Mouse (Mus musculus): ENCODE data around the gene Gm49403. TPM values are rescaled to one million over a fixed set of nuclear protein-coding genes. Genes with fewer than 3 reads are reported as not detected.

Gene Gm49403
- total RNA-seq, 2 experiments from 2014 or later: not detected

DNA sequence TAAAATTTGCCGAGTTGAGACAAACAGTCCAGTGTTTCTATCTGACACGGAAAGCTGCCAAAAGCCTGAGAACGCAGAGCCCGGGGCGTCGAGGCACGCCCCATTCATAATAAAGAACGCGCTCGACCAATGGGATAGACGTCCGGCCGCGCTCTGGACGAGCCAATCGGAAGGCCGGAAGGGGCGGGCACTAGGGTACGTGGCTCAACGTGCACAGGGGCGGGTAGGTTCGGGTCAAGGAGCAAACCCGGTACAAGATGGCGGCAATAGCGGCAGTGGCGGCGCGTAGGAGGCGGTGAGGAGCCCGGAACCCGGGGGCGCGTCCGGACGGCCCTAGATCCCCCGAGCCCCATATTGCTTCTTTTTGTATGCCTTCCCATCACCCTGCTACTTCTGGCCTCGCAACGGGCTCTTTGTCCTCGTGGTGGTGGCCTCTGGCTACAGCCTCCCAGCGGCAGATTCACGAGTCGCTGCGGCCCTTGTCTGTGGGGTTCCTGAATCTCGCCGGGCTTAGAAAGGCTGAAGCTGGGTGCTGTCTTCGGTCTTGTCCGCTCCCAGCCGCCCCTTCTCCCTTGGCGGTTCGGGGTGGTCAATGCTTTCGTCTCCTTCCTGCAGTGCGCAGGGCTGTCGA is 14.2 kb downstream of the Gm49403 start, which contains the start of gene Ganab:
Gene Ganab, plus strand, starts transcription at position 207 of the 631 bp plus-strand sequence.
- intact Hi-C loops (cut with DNase I): no loop called here
- Histone ChIP-seq H3K4me3 (peak within 1 kb of the TSS; percentile 72), H3K27ac (peak within 1 kb of the TSS; percentile 91)
- peak; percentile 94 to 96 for DNase-seq (ENCODE audit: extremely low spot score in 1 of 2, low spot score in 2 of 2)
- TF ChIP-seq CTCF (IDR thresholded peaks at IDR 0.05): no peak; the same call in 1 of the 2 replicates

DNA sequence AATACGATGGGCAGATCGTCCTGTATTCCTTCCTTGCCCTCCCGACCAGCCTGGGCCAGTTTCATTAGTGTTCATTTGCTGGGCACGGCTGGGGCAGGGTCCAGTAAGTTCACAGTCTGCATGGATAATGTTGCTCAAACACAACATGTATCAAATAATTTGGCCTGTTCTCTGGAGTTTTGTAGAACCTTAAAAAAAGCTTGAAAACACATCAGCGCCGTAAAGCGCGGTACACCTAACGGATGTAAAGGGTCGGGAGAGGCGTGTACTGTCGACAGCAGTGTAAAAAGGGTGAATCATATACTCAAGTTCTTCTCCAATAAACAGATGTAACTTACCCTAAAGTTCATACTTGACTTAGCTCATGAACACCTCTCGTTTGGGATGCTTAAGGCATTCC is 14.8 kb downstream of the Gm49403 start:
- DNase-seq (ENCODE audit: extremely low spot score in 1 of 2, low spot score in 2 of 2): no peak
- no peak for TF ChIP-seq CTCF (IDR thresholded peaks at IDR 0.05)
- intact Hi-C loops (cut with DNase I): no loop called here
- peak overlapping the region; percentile 91 for H3K27ac ChIP-seq
- H3K4me3 ChIP-seq: peak overlapping the region; percentile 72

DNA sequence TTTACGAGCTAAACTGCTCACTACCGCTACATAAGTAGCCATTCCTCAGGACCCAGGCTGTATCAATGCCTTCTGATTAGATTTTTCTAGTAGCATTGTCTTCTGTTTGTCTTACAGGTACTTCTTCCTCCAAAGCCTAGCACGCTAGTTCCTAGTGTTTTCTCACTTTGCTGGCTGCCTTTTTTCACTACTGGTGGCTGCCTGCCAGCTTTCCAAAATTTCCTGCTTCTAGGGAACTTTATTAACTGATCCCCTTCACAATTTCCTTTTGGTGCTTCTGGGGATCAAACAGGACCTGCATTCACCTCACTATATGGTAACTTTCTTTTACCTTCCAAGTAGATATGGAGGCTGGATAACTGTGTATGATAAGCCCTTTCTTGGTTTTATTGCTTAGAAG is 15.3 kb downstream of the Gm49403 start:
- intact Hi-C loops (cut with DNase I): no loop called here
- no peak for DNase-seq (ENCODE audit: extremely low spot score in 1 of 2, low spot score in 2 of 2)
- no peak for TF ChIP-seq CTCF (IDR thresholded peaks at IDR 0.05)
- H3K4me3 ChIP-seq: peak overlapping the region; percentile 72
- no peak overlapping the region for H3K27ac ChIP-seq

DNA sequence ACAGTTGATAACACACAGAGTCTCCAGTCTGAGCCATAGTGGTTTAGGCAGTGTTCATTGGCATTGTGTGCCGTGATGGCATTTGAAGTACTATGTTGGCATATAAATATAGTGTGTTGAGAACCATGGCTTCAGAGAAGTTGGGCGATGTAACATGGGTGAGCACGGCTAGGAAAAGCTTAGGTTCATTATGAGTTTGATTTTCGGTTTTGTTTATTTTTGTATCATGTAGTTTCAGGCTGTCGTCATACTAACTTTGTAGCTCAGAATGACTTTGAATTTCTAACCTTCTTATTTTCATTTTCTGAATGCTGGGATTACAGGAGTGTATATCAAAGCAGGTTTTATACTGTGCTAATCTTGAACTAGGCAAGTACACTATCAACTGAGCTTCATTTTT is 19.7 kb downstream of the Gm49403 start:
- no peak for TF ChIP-seq CTCF (IDR thresholded peaks at IDR 0.05)
- intact Hi-C loops (cut with DNase I): no loop called here
- Histone ChIP-seq H3K4me3 (no peak overlapping the region), H3K27ac (no peak overlapping the region)
- DNase-seq (ENCODE audit: extremely low spot score in 1 of 2, low spot score in 2 of 2): no peak

DNA sequence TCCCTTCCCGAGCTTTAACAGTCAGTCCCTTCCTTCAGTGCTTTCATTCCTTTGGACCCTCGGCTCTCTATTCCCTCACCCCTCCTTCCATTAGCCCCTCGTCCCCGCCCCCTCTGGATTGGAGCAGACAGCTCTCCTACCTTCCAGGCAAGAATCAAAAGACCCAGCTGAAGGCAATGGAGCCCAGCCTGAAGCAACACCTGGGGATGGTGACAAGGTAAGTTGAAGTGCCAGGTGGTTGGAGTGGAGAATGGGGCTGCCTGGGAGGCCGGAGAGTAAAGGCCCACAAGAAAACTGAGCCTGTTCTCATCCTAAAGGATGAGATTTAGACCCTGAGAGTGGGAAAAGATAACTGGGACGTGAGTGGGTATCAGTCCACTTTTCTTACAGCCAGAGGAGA is 24.8 kb downstream of the Gm49403 start:
- intact Hi-C loops (cut with DNase I): no loop called here
- Histone ChIP-seq H3K27ac (peak overlapping the region; percentile 44), H3K4me3 (no peak overlapping the region)
- no peak for DNase-seq (ENCODE audit: extremely low spot score in 1 of 2, low spot score in 2 of 2)
- TF ChIP-seq CTCF (IDR thresholded peaks at IDR 0.05): no peak

DNA sequence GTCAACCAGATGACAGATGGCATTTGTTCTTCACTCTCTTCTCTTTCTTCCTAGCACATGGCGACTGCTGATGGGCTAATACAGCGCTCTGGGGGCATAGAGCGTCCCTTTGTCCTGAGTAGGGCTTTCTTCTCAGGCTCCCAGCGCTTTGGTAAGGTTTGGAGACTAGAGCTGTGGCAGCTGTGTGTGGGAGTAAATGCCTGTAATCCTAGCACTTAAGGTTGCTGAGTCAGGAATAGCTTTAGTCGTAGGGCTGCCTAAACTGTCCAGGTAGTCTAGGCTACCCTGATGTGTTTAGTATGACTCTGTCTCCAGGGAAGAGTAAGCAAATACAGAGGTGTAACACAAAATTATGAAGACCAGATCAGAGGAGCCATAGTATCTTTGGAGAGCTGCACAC is 28.1 kb downstream of the Gm49403 start:
- H3K27ac ChIP-seq: peak overlapping the region; percentile 51
- H3K4me3 ChIP-seq: no peak overlapping the region
- TF ChIP-seq CTCF (IDR thresholded peaks at IDR 0.05): no peak
- DNase-seq (ENCODE audit: extremely low spot score in 1 of 2, low spot score in 2 of 2): no peak
- intact Hi-C loops (cut with DNase I): no loop called here

DNA sequence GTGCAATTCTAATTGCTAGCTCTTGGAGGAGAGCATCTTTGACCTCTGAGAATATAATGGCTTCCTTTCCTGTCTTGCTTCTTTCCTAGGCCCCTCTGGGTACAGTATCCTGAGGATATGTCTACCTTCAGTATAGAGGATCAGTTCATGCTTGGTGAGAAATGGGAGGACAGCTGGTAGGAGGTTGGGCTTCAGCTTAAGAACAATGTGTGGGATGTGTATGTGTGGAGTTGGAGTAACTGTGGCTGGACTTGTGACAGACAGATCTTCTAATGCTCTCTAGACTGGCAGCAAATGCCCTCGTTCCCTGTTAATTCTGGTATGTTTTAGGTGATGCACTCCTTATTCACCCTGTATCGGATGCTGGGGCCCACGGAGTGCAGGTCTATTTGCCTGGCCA is 30.5 kb downstream of the Gm49403 start:
- intact Hi-C loops (cut with DNase I): no loop called here
- DNase-seq (ENCODE audit: extremely low spot score in 1 of 2, low spot score in 2 of 2): no peak
- no peak for TF ChIP-seq CTCF (IDR thresholded peaks at IDR 0.05)
- Histone ChIP-seq H3K27ac (peak overlapping the region; percentile 6; the same call in 1 of the 2 replicates), H3K4me3 (no peak overlapping the region)

DNA sequence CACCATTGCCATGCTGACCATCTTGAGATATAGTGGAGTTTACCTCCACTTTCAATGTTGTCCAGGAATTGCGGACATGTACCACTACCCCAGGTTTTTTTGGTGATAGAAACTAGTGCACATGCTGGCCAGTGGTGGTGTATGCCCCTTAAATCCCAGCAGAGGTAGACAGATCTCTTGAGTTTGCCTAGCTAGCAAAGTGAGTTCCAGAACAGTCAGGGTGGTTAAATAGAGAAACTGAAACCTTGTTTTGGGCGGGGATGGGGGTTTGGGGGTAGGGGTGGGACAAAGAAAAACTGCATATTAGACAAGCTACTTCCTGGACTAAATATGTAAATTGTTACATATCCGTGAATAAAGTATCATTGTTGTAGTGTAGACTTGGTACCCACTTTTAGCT is 35.3 kb downstream of the Gm49403 start:
- no peak overlapping the region for H3K27ac ChIP-seq
- intact Hi-C loops (cut with DNase I): no loop called here
- no peak for TF ChIP-seq CTCF (IDR thresholded peaks at IDR 0.05)
- DNase-seq (ENCODE audit: extremely low spot score in 1 of 2, low spot score in 2 of 2): no peak
- H3K4me3 ChIP-seq: no peak overlapping the region

DNA sequence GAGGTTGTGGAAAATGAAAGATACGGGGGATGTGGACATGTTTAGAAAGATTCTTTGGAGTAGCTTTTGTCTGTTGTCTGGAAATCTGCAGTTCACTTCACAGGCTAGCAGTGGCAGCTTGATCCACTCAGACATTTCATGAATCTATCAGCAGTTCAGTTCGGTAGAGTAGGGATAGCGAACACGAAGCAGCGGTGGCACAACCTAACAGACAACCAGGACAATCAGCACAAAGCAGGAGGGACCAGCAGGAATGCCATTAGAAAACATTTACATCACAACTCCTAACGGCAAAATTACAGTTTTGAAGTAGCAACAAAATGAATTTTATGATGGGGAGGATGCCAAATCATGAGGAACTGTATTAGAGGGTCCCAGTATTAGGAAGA is 35.9 kb downstream of the Gm49403 start:
- peak overlapping the region; percentile 90 for H3K27ac ChIP-seq
- intact Hi-C loops (cut with DNase I): no loop called here
- no peak for TF ChIP-seq CTCF (IDR thresholded peaks at IDR 0.05)
- H3K4me3 ChIP-seq: peak overlapping the region; percentile 59
- DNase-seq (ENCODE audit: extremely low spot score in 1 of 2, low spot score in 2 of 2): no peak

DNA sequence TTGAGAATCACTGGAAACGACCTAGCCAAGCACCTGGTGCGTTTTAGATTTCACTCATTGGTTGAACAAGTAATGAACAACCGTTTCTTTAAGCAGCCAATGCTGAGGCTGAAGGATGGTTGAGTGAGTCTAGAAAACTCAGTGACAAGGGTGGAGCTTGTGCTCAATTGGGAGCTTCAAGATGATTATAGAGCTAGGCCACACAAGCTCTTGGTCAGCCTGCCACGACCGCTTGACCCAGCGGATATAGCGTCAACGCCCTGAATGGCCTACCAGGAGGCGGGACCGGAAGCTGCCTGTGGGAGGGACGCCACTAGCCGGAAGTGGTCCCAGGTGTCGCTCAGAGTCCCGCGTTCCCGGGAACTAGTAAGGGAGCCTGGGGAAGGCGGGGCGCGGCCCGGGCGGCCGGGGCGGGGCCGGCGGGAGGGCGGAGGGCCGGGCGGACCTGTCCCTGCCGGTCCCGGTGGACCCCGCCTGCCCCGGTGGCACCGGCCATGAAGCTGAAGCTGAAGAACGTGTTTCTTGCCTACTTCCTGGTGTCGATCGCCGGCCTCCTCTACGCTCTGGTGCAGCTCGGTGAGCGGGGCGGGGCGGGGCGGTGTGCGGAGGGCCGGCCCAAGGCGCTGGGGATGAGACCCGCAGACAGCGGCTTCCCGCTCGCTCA is 36.5 kb downstream of the Gm49403 start, which contains the start of gene B3gat3:
Gene B3gat3, plus strand, starts transcription at position 302 of the 664 bp plus-strand sequence.
- Histone ChIP-seq H3K4me3 (peak within 1 kb of the TSS; percentile 59), H3K27ac (peak within 1 kb of the TSS; percentile 90)
- TF ChIP-seq CTCF (IDR thresholded peaks at IDR 0.05): no peak
- intact Hi-C loops (cut with DNase I): no loop called here
- peak; percentile 92 to 94 for DNase-seq (ENCODE audit: extremely low spot score in 1 of 2, low spot score in 2 of 2)

DNA sequence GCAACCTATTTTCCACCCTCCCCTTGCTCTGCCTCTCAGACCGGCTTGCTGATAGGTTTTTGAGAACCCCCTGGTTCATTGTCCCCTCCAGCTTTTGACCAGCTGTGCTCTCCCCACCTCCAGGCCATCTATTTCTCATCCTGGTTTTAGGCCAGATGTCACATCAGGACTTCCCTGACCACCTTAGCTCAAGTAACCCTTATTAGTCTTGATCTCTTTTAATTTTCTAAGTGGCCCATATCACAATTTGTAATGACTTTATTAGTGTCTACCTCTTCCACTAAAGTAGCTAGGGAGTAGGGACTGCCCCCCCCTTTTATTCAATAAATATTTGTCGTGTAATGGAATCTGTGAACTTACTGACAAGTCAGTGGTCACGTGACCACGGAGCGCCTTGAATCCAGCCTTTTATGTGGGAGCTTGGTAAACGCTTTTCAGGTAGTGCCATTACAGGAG is 37.1 kb downstream of the Gm49403 start:
- Histone ChIP-seq H3K27ac (peak overlapping the region; percentile 90), H3K4me3 (peak overlapping the region; percentile 59)
- no peak for DNase-seq (ENCODE audit: extremely low spot score in 1 of 2, low spot score in 2 of 2)
- intact Hi-C loops (cut with DNase I): no loop called here
- no peak for TF ChIP-seq CTCF (IDR thresholded peaks at IDR 0.05)

DNA sequence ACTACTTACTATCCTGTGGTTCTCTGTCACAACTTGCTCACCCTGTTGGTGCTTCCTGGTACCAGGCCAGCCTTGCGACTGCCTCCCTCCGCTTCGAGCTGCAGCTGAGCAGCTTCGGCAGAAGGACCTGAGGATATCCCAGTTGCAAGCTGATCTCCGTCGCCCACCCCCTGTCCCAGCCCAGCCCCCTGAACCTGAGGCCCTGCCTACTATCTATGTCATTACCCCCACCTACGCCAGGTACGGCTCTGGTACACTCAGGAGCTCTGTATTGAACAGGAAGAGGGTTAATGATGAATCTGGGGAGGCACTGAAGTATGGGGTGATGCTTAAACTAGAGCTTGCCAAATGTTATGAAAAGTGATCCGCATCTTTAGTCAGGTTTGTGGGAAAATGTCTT is 38.0 kb downstream of the Gm49403 start:
- Histone ChIP-seq H3K27ac (no peak overlapping the region), H3K4me3 (no peak overlapping the region)
- DNase-seq (ENCODE audit: extremely low spot score in 1 of 2, low spot score in 2 of 2): no peak
- intact Hi-C loops (cut with DNase I): no loop called here
- no peak for TF ChIP-seq CTCF (IDR thresholded peaks at IDR 0.05)
